Mouse (Mus musculus) mature B cell (primary cell): ENCODE data around the gene Aldoart1.

Experiments used
- in situ Hi-C: fragments of 300-500 bp; cut with MboI; formaldehyde crosslinking; loops from 2 replicates; pipeline ENCODE4 v1.14.3; 2019

Gene Aldoart1

GRCm38 (mm10) chr4:72852534-72852933 lies at the start of gene Aldoart1:
TSS of gene Aldoart1 (minus strand) at chr4:72852634.
- in situ Hi-C loops = no loop called here

GRCm38 (mm10) chr4:72901566-72901965 lies 49.1 kb upstream of the Aldoart1 start:
- in situ Hi-C loops = no loop called here

- in situ Hi-C loops = no loop called here
Measured at GRCm38 (mm10) chr4:72865371-72866075, 13.1 kb upstream of the Aldoart1 start.

- in situ Hi-C loops = no loop called here
Measured at GRCm38 (mm10) chr4:72844276-72844675, 8.2 kb downstream of the Aldoart1 start.

GRCm38 (mm10) chr4:72843025-72843424 lies 9.4 kb downstream of the Aldoart1 start:
- in situ Hi-C loops = no loop called here

- in situ Hi-C loops = no loop called here
Measured at GRCm38 (mm10) chr4:72836430-72836829, 16.0 kb downstream of the Aldoart1 start.

- in situ Hi-C loops = no loop called here
Measured at GRCm38 (mm10) chr4:72835400-72835799, 17.0 kb downstream of the Aldoart1 start.

GRCm38 (mm10) chr4:72800816-72801215 lies 51.6 kb downstream of the Aldoart1 start:
- in situ Hi-C loops = no loop called here
